Mouse (Mus musculus) embryonic fibroblast, embryonic 13.5 days (primary cell): Measurements from ENCODE around the gene Acvrl1.

Experiments
- CTCF ChIP-seq: IDR thresholded peaks from 2 replicates; pipeline ENCODE4 v1.5.1; 2011; ENCODE audit warnings: mild to moderate bottlenecking, control low read depth, low read length, moderate library complexity, borderline replicate concordance; ENCODE audit not compliant: insufficient read depth
- POLR2A ChIP-seq: IDR thresholded peaks from 2 replicates; pipeline ENCODE4 v1.6.1; 2011; ENCODE audit warnings: low read depth, mild to moderate bottlenecking, control low read depth, low read length, moderate library complexity

DNA sequence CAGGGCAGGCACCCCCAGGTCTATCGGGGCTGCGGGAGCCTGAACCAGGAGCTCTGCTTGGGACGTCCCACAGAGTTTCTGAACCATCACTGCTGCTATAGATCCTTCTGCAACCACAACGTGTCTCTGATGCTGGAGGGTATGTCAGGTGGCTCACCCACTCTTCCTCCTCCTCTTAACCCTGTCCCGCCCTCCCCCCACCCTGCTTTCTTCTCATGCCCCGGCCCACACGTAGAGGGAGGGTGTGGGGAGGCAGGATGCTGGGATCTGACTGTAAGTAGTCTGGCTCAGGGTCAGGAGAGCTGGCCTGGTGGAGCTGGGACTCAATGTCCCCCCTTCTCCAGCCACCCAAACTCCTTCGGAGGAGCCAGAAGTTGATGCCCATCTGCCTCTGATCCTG, 7.1 kb downstream of the Acvrl1 start:
- TF ChIP-seq CTCF (no peak), POLR2A (no peak)
